Mouse (Mus musculus) heart, adult 2 months (tissue): Measurements from ENCODE around the gene Akap5.

Experiments
- CTCF ChIP-seq: fragments of 200-600 bp; IDR thresholded peaks from 2 replicates; pipeline ENCODE4 v1.8.1; 2022; ENCODE audit warnings: antibody characterized with exemption, mild to moderate bottlenecking, moderate library complexity
- EP300 ChIP-seq: fragments of 200-500 bp; IDR thresholded peaks from 2 replicates; pipeline ENCODE4 v1.6.1; 2011; ENCODE audit warnings: low read depth, low read length, control low read depth; ENCODE audit not compliant: insufficient read depth
- POLR2A ChIP-seq: fragments of 200-500 bp; IDR thresholded peaks from 2 replicates; pipeline ENCODE4 v1.6.1; 2011; ENCODE audit warnings: mild to moderate bottlenecking, low read depth, low read length, control low read depth; ENCODE audit not compliant: insufficient read depth

- TF ChIP-seq POLR2A (no peak), CTCF (no peak), EP300 (no peak)
Observed at GRCm38 (mm10) chr12:76378556-76378955, 53.9 kb downstream of the Akap5 start.
